Comparison of ENCODE assay signal across 7 mouse cellular contexts in the genomic region with DNA sequence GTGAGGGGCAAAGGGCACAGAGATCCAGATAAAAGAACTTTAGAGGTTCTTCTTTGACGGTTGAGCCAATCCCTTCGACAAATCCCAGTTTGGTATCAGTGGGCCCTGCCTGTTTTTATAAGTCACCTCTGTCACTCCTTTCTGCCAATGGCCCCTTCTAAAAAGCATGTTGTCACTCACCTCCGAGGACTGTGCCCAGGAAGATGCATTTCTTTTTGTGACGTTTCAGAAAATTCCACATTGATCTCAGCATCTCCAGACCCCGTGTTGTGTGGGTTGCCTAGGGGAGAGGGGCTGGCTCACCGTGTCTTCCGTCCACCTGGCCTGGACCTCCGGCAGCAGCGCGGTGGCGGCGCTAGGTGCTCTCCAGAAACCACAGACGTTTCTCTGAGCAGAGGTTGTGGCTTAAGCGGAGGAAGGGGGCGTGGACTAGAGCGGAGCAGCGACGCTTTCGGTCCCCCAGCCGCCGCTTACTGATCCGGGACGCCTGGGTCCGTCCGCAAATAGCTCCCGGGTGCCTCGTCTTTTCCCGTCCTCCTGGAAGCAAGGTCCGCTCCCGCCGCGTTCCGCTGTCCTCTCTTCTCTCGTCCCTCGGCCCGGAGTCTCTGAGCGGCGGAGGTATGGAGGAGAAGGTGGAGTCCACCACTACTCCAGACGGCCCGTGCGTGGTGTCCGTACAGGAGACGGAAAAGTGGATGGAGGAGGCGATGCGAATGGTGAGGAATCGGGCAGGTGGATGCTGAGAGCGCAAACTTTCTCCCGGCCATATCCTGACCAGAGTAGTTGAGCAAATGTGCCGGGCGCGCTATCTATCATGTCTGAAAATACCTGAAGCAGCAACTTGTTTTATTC. TPM values are rescaled to one million over a fixed set of nuclear protein-coding genes. Genes with fewer than 3 reads are reported as not detected.
DNase-seq lines count a peak whose midpoint lies in the region; ATAC-seq lines count a peak whose summit lies in the region.

Gene Adat2 (plus strand): TSS at position 249 of the 852 bp plus-strand sequence.
Gene Pex3 (minus strand): TSS at position 497 of the 852 bp plus-strand sequence.

- peak within 1 kb of the TSS; percentile 63 for H3K4me3 ChIP-seq in intestine, embryonic 16.5 days (ENCODE audit: low read length)
- H3K4me3 ChIP-seq in midbrain, embryonic 11.5 days (ENCODE audit: low read depth, low read length) = peak within 1 kb of the TSS; percentile 69

- H3K4me1 ChIP-seq in intestine, embryonic 16.5 days (ENCODE audit: control insufficient read depth, insufficient read depth, low read length) = peaks cover 4% of the 10 kb centered on the region
- peaks cover 3% of the 10 kb centered on the region; the same call in 1 of the 2 replicates for H3K4me1 ChIP-seq in midbrain, embryonic 11.5 days (ENCODE audit: control insufficient read depth, insufficient read depth, low read length)

- peak within 1 kb of the TSS; percentile 66 for H3K4me2 ChIP-seq in intestine, embryonic 16.5 days (ENCODE audit: low read depth, low read length)
- peak within 1 kb of the TSS; percentile 74 for H3K4me2 ChIP-seq in midbrain, embryonic 11.5 days

- ATAC-seq in intestine, embryonic 16.5 days = peak; percentile 98
- ATAC-seq in midbrain, embryonic 11.5 days (ENCODE audit: low FRiP score) = peak; percentile 97

- no peaks in the 10 kb centered on the region for H3K9me3 ChIP-seq in intestine, embryonic 16.5 days (ENCODE audit: control insufficient read depth, low read length)
- no peaks in the 10 kb centered on the region for H3K9me3 ChIP-seq in midbrain, embryonic 11.5 days (ENCODE audit: control insufficient read depth, low read length)

- intact Hi-C loops in gastrocnemius, postnatal 36 days (cut with DNase I) = no loop called here
- intact Hi-C loops in left cerebral cortex, postnatal 36 days (cut with DNase I) = loop anchor here (2.0 to 10.0 kb wide), 3 partner anchors 412 to 642 kb away; no protein-coding TSS in a partner anchor

- no peaks in the 10 kb centered on the region for H3K27me3 ChIP-seq in intestine, embryonic 16.5 days (replicated peaks; ENCODE audit: control insufficient read depth, insufficient read depth, low read length)
- no peaks in the 10 kb centered on the region for H3K27me3 ChIP-seq in midbrain, embryonic 11.5 days (ENCODE audit: control insufficient read depth, insufficient read depth, low read length)

- under 1% methylated on average over 51 of the region's 51 CpGs for WGBS in intestine, embryonic 16.5 days
- under 1% methylated on average over 51 of the region's 51 CpGs for WGBS in midbrain, embryonic 11.5 days

- peak; percentile 90 to 92 for DNase-seq in adrenal gland, adult 18-20 months (ENCODE audit: low spot score in 2 of 2)
- peak; percentile 95 for DNase-seq in embryo, embryonic 11 days
- peak; percentile 81 to 90 for DNase-seq in gastrocnemius, postnatal 36 days
- DNase-seq in left cerebral cortex, postnatal 36 days (ENCODE audit: low spot score in 2 of 2) = peak; percentile 87 to 90
- DNase-seq in midbrain, embryonic 11.5 days (ENCODE audit: low spot score, missing footprints) = peak; percentile 99
- peak; percentile 81 for DNase-seq in skeletal muscle tissue, adult 2 months (ENCODE audit: low read depth, low spot score)

- H3K27ac ChIP-seq in intestine, embryonic 16.5 days (ENCODE audit: low read length) = peak within 1 kb of the TSS; percentile 62
- no peak within 1 kb of the TSS for H3K27ac ChIP-seq in midbrain, embryonic 11.5 days (ENCODE audit: low read depth, low read length)

- peak within 1 kb of the TSS; percentile 80 for H3K9ac ChIP-seq in intestine, embryonic 16.5 days (ENCODE audit: low read depth, low read length)
- peak within 1 kb of the TSS; percentile 90 for H3K9ac ChIP-seq in midbrain, embryonic 11.5 days (ENCODE audit: low read length)

- H3K36me3 ChIP-seq in intestine, embryonic 16.5 days (ENCODE audit: control insufficient read depth, insufficient read depth, low read length) = no peaks in the 10 kb centered on the region
- H3K36me3 ChIP-seq in midbrain, embryonic 11.5 days (ENCODE audit: control insufficient read depth, insufficient read depth, low read length) = no peaks in the 10 kb centered on the region

RNA-seq across cellular contexts. Expression of gene Adat2, which starts in this region (rescaled TPM):
- total RNA-seq in adrenal gland, adult 18-20 months (2021) = 1 to 10 TPM; 2.1 to 3.5 TPM
- 1 to 10 TPM; 2.9 to 3.5 TPM for total RNA-seq in gastrocnemius, postnatal 36 days (2021)
- polyA plus RNA-seq in intestine, embryonic 16.5 days (2015; fragmentation: Nextera tagmentation; extraction: Ambion mirVana) = 3.1 and 3.3 TPM in 2 replicates
- total RNA-seq in left cerebral cortex, postnatal 36 days (2021) = 1 to 10 TPM; 7.9 to 9.8 TPM
- polyA plus RNA-seq in midbrain, embryonic 11.5 days (2014; fragmentation: Nextera tagmentation; extraction: Ambion mirVana) = 3.1 and 4.9 TPM in 2 replicates

RNA-seq across cellular contexts. Expression of gene Pex3, which starts in this region (rescaled TPM):
- total RNA-seq in adrenal gland, adult 18-20 months (2021) = 10 to 100 TPM; 30.0 to 40.5 TPM
- 1 to 10 TPM; 8.0 to 9.7 TPM for total RNA-seq in gastrocnemius, postnatal 36 days (2021)
- polyA plus RNA-seq in intestine, embryonic 16.5 days (2015; fragmentation: Nextera tagmentation; extraction: Ambion mirVana) = 20.9 and 22.4 TPM in 2 replicates
- total RNA-seq in left cerebral cortex, postnatal 36 days (2021) = 10 to 100 TPM; 25.3 to 27.8 TPM
- polyA plus RNA-seq in midbrain, embryonic 11.5 days (2014; fragmentation: Nextera tagmentation; extraction: Ambion mirVana) = 27.0 and 28.2 TPM in 2 replicates
